ENCODE assay signal across 14 mouse cellular contexts in genomic region chr6:51889824-51890223, GRCm38 (mm10).
"Had no signal": no experiment of that assay in that cellular context is flagged by ENCODE, and none has a peak within 500 bp of the region (broad histone marks: within the 10 kb centered on the region; RNA-seq: fewer than 3 reads in every experiment).

No protein-coding gene starts in this region.

- H3K27ac ChIP-seq: hindbrain, postnatal 0 days; limb, embryonic 15.5 days; liver, embryonic 12.5 days; midbrain, embryonic 10.5 days; neural tube, embryonic 15.5 days had no signal

- DNase-seq: kidney, adult 11 months; kidney, postnatal 25 days; layer of hippocampus, adult 9-11 months; layer of hippocampus, postnatal 36 days; midbrain, embryonic 14.5 days; right cerebral cortex, adult 18-20 months; right cerebral cortex, postnatal 25 days; thymus, postnatal 4 days had no signal

- ATAC-seq: hindbrain, postnatal 0 days; liver, embryonic 12.5 days had no signal

- H3K36me3 ChIP-seq: limb, embryonic 15.5 days; liver, embryonic 12.5 days; midbrain, embryonic 10.5 days; neural tube, embryonic 15.5 days had no signal

- H3K4me3 ChIP-seq: limb, embryonic 15.5 days; liver, embryonic 12.5 days; midbrain, embryonic 10.5 days; myocyte; neural tube, embryonic 15.5 days had no signal

- H3K9me3 ChIP-seq: limb, embryonic 15.5 days; liver, embryonic 12.5 days; midbrain, embryonic 10.5 days; neural tube, embryonic 15.5 days had no signal

- H3K9ac ChIP-seq: limb, embryonic 15.5 days; liver, embryonic 12.5 days; neural tube, embryonic 15.5 days had no signal

- H3K27me3 ChIP-seq: limb, embryonic 15.5 days; liver, embryonic 12.5 days; neural tube, embryonic 15.5 days had no signal

- H3K4me2 ChIP-seq: limb, embryonic 15.5 days; liver, embryonic 12.5 days; neural tube, embryonic 15.5 days had no signal

- H3K4me1 ChIP-seq: liver, embryonic 12.5 days; midbrain, embryonic 10.5 days; neural tube, embryonic 15.5 days had no signal
